Mouse (Mus musculus) R1 (cell line): ENCODE data around the gene Epb41l4b.
A peak's percentile ranks its signal among the peaks of the same experiment; 100 is the strongest.

ENCODE experiments used
- DNase-seq: peaks from one replicate; pipeline ENCODE4 v3.0.0-alpha.2; 2018; ENCODE audit warnings: low read depth, low spot score

Gene Epb41l4b

DNA sequence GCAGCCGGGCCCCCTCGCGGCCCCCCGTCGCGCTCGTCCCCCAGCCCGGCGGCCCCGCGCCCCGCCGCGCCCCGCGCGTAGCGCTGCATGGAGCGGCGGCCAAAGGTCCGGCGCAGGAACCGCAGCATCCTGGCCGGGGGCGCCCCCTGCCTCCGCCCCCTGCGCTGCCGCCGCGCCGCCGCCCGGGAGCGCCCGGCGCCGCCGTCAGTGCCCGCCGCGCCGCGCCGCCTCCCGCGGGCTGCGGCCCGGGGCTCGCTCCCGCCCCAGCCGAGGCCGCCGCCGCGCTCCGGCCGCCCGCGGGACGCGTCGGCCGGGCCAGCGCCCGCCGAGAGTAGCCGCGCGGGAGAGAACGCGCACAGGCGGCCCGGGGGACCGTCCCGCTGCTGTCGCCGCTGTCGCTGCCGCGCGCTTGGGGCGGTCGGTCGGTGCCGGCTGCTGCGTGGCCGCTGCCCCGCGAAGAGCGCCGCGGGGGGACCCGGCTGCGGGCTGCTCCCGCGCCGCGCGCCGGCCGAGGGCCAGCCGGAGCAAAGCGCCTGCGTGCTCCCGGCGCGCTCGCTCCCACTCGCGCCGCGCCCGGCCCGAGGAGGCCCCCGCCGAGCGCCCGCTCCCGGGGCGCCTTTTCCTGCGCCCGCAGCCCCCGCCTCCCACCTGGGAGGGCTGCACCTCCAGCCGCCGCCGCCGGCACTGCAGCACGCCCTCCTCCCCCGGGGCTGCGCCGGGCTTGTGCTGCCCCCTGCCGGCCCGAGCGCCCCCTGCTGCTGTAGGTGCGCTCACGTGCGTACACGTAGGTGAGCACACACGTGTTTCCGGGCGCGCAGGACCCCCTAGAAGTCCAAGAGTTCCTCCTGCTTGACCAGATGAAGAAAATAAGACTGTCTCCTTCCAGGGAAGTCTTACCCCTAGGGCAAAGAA lies at the start of gene Epb41l4b:
TSS of gene Epb41l4b (minus strand) at position 412 of the 912 bp plus-strand sequence.
- peak; percentile 80 for DNase-seq

DNA sequence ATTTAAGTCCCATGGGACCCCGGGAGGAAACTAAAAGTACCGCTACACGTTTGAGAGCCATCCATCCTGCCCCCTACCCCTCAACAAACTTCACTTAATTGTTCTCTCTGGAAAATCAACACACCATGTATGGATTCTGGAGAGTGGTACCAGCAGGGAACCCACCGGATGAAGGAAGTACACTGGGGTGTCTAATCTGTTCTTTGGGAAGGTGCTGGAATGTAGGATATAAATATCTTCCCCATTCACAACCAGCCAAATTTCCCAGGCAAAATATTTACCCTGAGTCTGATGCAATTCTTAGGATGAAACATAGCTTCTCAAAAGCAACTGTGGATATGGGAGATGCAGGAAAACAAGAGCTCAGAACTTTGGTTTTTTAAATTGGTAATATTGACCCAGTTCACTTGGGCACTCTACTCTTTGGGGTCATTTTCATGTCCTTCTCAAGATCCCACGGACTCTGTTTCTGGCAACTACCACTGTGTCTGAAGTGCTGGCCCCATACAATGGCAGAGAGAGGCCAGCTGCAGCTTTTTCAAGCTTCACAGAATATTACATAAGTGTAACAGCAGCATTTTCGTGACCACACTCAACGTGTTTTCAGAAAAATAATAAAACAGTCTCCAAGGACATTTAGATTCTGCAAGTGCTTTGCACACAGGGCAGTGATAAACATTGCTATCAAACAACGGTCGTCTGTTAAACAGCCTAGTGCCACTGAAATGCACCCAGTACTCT lies 48.5 kb upstream of the Epb41l4b start:
- DNase-seq = no peak

DNA sequence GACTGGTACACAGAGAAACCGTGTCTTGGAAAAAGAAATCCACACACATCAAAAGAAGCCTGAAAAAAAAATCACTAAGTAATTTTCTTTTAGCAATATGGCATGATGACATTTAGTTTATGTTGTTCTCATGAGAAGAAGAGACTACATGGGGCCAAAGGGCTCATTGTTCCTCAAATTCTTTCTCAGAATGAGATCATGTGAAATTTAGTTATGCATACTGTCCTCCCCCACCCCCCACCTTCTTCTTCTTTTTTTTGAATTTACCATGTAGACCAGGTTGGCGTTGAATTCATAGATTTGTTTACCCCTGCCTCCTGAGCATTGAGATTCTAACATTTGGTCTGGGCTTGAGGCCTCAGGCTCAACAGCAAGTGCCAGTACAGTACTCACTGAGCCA lies 46.6 kb upstream of the Epb41l4b start:
- no peak for DNase-seq

DNA sequence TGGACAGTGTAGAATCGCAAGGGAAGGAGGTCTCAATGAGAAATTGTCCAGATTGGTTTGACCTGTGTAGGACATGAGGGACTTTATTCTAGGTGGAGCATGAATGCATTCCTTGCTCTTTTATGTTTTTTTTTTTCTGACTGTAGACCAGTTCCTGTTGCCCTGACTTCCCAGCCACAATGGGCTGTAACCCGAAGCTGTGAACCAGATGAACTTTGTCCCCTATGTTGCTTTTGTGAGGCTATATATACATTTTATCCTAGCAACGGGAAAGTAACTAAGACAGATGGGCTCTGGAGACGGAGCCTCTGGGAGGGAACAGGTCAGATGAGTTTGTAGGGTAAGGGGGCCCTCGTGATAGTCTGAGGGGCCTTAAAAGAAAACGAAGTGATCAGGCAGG lies 42.8 kb upstream of the Epb41l4b start:
- DNase-seq = peak; percentile 31

DNA sequence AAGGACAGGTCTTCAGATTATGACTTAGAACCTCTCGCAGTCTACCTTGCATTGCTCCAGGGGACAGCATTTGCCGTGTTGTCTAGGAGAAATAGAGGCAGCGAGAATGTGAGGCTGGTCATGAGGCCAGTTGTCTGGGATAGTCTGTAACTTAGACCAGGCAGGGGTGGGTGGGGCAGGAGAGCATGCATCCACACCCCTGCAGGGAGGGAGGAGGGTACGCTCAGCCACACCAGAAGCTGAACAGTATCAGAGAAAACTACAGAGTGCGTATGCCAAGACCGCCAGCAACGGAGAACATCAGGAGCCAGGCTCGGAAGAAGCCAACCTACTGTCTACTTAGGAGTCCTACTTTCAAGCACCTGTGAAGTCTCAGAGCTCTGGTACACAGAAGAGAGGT lies 42.2 kb upstream of the Epb41l4b start:
- DNase-seq = no peak

DNA sequence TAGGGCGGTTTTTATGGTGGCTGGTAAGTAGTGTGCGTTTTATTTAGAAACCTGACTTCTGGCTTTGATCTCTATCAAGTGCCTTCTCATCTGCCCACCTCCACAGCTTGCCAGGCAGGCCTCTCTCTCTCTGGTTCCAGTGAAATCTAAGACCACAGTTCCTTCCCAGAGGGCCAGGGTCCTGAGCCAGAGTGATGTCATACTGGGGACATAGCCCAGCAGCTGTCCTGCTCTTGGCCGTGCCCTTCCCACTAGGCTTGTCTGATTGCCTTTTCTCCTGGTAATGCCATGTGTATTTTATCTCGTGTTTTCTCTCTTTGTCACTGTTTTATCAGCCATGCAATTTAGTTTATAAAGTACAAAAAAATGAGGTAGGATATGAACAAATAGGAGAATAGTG lies 40.3 kb upstream of the Epb41l4b start:
- no peak for DNase-seq

DNA sequence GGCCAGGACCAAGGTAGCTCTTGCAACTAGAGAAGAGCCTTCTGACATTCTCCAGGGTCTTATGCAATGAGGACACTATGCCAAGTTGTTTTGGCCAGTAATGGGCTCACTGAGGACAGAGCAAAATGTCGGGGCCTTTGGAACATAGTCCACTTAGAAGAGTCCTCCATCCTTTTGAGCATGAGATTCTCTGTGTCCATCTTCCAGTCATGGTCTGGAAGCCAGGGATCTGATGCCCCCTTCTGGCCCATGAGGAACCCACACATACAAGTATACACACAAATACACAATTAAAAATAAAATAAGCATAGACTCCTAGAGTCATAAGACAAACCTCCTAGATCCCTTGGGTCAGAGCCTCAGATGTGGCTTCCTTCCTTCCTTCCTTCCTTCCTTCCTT lies 38.3 kb upstream of the Epb41l4b start:
- no peak for DNase-seq

DNA sequence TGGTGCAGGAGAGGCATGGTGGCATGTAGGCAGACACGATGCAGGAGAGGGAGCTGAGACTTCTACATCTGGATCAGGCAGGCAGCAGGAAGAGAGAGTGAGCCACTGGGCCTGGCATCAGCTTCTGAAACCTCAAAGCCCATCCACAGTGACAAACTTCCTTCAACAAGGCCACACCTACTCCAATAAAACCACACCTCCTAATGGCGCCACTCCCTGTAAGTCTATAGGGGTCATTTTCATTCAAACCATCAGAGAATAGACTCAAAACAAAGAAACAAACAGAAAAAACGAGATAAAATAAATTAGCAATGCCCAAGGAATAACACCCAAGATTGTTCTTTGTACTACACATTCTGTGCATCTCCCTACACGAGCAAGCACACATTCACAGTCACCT lies 35.6 kb upstream of the Epb41l4b start:
- peak; percentile 53 for DNase-seq

DNA sequence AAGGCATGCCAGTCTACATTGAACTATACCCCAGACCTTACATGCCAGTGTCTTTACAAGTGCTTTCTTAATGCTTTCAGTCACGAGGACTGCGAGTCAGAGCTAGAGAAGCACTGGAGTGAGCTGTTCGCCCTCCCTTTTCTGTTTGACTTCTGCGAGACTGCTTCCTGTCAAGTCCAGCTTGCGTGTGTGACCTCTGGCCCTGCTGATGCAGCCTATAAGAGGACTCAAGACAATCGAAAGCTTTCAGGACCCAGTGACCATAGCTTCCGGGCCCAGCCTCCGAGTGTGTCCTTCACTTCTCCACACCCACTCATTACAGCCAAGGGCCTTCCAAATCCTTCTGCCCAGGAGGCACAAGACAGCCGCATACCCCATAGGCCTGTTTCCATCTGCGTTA lies 32.1 kb upstream of the Epb41l4b start:
- no peak for DNase-seq

DNA sequence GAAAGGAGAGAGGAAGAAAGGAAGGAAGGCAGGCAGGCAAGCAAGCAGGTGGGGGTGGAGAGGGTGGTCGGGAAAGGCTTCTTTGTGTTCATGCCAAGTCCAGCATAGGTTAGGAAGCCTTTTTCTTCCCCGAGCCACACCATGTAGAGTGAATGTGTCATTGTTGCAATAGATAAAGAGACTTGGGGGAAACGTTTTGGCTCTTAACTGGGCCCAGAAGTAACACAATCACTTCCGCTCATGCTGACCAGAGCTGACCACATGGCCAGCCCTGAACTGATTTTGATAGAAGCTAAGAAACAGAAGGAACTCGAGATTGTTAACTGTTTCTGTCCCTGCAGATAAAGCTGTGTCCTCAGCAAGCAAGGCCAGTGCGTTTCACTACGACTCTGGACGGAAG lies 29.6 kb upstream of the Epb41l4b start:
- no peak for DNase-seq

DNA sequence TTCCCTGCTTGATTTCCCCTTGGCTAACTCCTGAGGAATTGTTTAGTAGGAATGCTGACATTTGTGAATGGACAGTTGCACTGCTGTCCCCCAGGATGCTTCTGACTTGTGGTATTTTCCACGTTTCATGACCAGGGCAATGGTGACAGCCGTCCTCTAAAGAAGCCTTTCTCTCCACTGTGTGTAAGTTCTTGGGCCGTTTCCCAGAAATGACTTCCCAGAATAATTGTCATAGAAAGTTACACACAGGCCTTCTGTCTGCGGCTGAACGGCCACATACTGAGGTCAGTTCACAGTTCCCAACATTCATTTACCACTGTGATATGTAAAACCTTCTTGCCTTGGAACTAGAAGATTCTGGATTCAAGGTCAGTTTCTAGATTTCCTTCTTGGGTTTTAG lies 28.6 kb upstream of the Epb41l4b start:
- no peak for DNase-seq

DNA sequence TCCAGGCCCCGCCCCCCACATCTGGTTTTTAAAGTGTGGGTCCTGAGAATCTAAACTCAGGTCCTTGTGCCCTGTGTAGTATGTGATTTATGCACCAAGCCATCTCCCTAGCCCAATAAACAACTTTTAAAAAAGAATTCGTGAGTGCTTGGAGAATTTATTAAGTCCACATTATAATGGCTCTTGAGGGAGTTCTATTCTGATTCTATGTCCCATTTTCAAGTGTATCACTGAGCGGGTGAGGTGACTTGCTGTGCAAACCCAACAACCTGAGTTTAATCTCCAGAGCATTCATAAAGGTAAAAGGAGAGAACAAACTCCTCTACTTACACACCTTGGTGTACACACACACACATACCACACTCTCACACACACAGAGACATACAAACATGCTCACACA lies 25.4 kb upstream of the Epb41l4b start:
- DNase-seq = no peak

DNA sequence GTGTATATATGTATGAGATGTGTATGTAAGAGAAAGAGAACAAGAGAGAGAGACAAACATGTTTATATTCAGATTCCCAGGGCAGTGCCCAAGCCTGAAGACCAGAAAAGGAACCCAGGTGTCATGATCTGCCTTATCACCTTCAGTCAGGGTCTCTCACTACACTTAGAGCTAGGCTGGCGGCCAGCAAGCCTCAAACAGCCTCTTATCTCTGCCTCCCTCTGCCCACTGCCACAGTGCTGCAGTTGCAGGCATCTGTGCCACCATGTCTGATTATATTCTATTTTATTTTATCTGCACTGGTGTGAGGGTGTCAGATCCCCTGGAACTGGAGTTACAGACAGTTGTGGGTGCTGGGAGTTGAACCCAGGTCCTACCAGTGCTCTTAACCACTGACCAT lies 25.0 kb upstream of the Epb41l4b start:
- no peak for DNase-seq

DNA sequence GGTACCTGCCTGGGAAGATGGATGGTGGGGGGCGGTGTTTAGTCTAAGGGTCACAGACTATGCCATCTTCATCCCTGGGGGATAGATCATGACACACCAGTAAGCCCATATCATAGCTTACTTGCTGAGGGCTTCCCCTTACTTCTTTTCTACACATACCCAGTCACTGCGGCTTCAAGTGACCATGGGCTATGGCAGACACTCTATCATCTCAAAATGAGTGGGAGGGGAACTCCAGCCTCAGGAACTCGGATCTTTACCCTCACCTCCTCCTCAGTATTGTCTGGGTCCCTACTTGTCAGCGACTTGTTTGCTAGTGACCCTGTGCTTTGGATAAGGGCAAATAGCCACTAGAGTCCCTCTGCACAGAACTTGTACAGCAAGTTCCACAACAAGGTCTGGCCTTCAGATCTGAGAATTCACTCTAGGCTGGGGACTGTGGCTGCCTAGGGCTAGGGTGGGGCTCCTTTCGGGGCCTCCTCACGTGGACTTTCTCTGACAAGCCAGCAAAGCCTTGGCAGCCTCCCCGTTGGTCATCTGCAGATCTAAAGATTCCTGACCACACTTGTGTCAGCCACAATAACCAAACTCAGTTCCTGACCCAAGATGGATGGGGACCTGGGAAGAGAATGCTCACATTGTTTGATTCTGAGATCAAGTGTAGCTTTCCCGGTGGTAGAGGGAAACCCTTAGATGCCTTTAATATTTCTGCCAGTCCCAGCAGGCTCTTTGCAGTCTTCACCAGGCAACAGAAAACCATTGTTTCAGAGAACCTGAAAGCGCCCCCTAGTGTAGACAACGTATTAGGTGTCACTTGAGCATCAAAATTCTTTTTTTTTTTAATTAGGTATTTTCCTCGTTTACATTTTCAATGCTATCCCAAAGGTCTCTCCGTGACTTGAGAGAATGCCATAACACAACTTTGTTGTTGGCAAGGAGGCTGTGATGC lies 24.0 kb upstream of the Epb41l4b start:
- DNase-seq = peak; percentile 55

DNA sequence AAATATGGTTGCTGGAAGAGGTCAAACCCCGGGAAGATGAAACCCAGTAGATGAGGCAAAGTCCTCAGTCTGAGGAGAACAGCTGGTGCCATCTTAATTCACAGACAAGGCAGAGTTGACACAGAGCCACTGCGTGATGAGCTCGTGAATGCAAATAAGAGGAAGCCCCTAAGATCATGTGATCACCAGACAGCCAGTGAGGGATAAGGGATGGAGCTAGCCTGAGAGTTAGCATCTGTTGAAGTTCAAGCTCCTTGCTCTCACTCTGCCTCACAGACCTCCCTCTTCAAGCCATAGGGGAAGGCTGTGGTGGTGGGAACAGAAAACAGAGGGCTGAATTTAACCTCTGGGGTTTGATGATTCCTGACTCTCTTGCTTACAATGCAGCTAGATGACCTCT lies 22.4 kb upstream of the Epb41l4b start:
- DNase-seq = peak; percentile 52

DNA sequence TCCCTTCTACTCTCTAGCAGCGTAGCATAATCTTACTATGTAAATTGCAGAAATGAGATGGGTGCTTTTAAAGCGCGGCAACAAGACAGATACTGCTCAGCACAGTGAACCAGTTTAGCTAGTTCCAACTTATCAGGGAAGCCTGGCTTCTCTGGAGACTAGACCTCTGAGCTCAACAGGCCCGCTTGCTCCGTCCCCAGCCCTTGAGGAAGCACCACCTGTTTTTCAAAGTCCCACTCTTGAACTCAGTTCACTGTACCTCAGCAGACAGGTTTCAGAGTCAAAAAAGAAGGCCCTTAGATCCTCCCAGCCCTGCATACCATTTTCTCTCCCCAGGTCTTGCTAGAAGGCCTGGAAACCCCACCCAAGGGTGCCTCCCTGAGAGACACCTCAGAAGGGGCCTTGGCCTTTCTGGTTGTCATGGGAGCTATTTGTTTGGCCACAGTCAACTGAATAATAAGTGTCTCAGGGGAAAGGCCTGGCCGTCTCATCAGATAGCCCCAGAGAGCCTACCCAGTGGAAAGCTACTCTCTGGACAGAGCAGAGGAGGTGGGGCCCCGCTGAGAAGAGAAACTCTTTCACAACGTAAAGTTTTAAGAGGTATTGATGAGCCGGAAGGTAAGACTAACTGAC lies 21.5 kb upstream of the Epb41l4b start:
- DNase-seq = peak; percentile 16

DNA sequence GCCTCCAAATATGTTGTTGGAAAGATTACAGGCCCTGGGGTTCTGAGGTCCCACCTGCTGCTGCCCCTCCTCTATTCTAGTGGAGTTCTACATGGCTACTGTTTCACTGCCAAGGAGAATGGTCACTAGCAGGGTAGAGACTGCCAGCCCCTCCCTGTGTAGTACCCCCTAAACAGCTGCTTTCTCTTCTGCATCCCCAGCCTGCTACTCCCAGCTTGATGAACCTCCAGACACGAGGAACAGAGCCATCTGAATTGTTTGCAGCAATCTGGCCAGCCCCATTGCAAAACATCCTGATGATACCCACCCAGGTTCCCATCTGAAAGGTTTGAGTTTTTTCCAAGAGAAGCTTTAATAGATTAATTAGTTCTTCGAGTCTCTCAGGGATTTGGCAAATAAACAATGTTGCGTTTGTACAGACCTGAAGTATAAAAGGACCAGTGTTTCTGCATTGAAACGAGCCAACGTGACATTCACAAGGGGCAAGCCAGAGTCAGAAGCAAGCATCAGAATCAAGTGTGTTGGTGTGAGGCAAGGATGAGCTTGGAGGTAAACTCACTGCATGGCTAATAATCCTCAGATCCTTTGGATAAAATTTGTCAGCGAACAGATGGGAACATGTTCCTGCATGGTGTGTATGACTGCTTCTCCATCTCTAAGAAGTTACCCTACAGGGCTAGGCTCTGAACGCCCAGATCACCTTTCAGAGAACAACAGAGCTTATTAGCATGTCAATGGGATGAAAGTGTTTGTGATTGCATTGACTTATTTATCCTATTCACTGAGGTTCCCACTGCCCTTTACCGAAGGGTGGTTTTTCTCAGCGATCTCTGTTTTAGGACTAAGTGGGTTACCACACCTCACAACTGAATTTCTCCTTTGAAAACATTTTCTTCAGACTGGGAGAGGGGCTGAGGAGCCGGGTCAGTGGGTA lies 19.8 kb upstream of the Epb41l4b start:
- peak; percentile 87 for DNase-seq

DNA sequence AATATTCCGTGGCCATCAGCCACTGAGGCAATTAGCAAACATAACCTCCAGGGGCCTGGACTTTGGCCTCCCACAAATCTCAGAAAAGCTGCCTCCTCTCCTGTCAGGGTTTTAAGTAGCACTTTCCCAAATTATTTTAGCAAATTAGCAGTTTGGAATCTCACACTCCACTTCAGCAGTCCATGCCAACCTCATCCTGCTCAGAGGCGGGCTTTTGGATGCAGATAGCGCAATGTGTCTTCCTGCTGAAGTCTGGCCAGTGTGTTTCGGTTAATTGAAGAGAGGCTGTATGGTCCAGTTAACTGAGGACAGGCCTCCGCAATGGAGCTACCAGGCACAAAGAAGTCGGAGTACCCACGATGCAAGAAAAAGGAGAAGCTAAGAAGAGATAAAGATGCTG lies 17.3 kb upstream of the Epb41l4b start:
- DNase-seq = no peak

DNA sequence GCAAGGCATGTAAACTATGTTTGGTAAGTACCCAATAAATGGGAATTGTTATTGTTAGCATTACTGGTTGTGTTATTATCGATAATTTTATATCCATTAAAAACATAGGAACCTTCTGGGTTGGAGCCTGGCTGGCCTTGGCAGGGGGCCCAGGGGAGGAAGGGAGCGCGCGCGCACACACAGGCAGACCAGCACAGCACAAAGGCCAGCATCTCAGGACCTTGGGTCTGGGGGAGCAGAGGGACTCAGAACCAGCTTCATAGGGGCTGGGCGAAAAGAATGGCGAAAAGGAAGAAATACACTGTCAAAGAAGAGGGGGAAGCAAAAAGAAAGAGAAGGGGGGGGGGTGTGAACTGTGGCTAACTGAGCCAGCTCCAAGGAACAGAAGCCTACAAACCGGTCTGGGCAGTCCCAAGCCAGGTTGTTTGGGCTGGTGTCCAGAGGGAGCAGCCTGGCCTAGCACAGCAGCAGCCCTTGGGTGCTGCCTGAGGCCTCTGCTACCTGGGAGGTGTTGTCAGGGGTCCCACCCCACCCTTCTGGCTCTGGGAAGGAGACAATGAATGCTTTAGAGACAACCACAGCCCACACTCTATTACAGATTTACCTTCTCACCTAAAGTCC lies 13.4 kb upstream of the Epb41l4b start:
- no peak for DNase-seq

DNA sequence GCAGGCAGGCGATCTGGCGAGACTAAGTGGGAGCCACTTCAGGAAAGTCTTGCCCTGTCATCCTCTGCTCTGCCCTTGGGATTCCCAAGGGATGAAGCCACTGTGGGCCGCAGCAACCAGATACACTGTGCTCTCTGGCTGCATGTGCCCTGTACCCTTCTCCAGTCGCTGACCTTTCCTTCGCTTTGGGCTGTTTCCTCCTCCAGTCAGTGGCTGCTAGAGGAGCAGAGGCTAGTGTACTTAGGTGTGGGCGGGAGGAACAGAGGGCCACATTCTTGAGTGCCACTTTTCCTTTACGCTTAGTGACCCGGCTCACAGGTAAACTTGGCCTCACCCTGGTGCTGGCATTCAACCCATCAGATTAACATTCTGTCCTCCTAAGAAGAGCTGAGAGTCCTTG lies 10.6 kb upstream of the Epb41l4b start:
- DNase-seq = no peak
